Mouse (Mus musculus) urinary bladder, postnatal 14 days (tissue): ENCODE results near the gene 9130409I23Rik.

ENCODE experiments used
- DNase-seq: peaks from one replicate; pipeline ENCODE4 v3.0.0; 2021; ENCODE audit warnings: low spot score

The 9130409I23Rik gene

DNA sequence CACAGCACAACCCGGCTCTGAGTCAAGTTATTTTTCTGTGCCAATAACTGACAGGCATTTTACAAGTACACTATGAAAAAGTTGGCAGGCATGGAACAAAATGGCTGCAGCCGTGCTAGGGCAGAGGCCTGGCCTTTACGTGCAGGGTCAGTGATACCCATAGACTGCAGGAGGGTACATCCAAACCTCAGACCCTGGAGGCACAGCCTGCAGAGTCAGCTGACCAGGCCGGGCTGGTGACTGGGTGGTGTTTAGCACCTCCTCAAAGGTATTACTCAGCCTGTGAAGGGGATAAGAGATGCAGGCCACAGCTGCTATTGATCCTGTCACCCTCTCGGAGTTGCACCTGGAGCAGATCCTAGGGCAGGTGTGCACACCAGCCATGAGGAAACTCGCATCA is at the start of gene 9130409I23Rik:
Gene 9130409I23Rik (plus strand): TSS at position 301 of the 400 bp plus-strand sequence.
- no peak for DNase-seq

GRCm38 (mm10) chr1:181001621-181002020 is 49.4 kb upstream of the 9130409I23Rik start:
- DNase-seq, result no peak

GRCm38 (mm10) chr1:181003790-181004189 is 47.2 kb upstream of the 9130409I23Rik start:
- no peak for DNase-seq

GRCm38 (mm10) chr1:181005331-181005730 is 45.7 kb upstream of the 9130409I23Rik start:
- DNase-seq, result no peak

DNA sequence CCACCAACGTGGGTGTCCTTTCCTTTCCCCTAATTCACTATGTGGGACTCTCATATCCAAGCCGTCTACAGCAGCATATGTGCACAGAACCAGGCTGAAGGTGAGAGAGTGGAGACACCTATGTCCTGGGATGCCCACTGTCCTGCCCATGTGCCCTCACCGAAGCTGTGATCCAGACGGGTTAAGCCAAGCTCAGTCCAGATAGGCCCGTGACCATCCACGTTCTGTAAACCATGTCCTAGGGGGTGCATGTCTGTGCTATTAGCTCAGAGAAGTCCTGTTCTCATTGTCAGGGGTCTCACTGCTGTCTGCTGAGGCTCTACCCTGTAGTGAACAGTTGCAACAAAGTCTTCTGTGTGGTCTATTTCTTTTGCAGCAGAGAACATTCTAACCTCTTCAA is 43.2 kb upstream of the 9130409I23Rik start:
- DNase-seq, result no peak

GRCm38 (mm10) chr1:181008266-181008665 is 42.8 kb upstream of the 9130409I23Rik start:
- DNase-seq, result peak; percentile 70

- DNase-seq, result no peak
Observed at GRCm38 (mm10) chr1:181009011-181009590, 41.9 kb upstream of the 9130409I23Rik start.

DNA sequence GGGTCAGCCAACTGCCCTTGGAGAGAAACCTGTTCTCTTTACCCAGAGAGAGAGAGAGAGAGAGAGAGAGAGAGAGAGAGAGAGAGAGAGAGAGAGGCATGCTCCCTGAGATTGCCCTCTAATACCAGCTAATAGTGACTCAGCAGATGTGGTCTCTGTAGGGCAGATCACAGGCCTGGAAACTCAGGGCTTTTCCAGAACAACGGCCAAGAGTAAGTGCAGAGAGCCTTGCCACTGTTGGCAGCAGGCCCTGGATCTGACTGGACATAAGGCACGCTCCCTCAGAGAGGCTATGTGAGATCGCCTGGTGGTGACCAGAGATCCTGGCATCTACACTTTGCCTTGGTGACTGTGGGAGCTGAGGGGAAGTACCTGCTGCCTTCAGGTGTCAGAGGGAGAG is 41.3 kb upstream of the 9130409I23Rik start:
- DNase-seq, result peak; percentile 65

- DNase-seq, result no peak
Observed at GRCm38 (mm10) chr1:181010171-181010932, 40.7 kb upstream of the 9130409I23Rik start.

DNA sequence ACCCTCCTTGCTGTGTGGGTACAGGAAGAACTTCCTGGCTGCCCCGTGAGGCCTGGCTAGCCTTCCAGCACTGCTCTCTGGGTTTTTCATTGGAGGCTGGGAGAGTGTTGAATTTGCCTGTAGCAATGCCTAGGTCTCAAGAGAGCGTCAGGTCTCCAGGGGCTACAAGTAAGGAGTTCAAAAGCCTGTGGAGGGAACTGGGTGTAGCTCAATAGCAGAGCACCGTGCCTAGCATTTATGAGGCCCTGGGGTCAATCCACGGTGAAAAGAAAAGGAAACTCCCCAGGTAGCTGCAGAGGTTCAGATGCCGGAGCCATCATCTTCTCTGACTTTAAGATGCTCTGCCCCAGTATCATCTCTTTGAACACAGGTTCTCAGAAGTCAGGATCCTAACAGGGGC is 39.4 kb upstream of the 9130409I23Rik start:
- DNase-seq, result no peak

- DNase-seq, result no peak
Observed at GRCm38 (mm10) chr1:181012416-181012815, 38.6 kb upstream of the 9130409I23Rik start.

- DNase-seq, result no peak
Observed at GRCm38 (mm10) chr1:181013446-181013845, 37.6 kb upstream of the 9130409I23Rik start.

DNA sequence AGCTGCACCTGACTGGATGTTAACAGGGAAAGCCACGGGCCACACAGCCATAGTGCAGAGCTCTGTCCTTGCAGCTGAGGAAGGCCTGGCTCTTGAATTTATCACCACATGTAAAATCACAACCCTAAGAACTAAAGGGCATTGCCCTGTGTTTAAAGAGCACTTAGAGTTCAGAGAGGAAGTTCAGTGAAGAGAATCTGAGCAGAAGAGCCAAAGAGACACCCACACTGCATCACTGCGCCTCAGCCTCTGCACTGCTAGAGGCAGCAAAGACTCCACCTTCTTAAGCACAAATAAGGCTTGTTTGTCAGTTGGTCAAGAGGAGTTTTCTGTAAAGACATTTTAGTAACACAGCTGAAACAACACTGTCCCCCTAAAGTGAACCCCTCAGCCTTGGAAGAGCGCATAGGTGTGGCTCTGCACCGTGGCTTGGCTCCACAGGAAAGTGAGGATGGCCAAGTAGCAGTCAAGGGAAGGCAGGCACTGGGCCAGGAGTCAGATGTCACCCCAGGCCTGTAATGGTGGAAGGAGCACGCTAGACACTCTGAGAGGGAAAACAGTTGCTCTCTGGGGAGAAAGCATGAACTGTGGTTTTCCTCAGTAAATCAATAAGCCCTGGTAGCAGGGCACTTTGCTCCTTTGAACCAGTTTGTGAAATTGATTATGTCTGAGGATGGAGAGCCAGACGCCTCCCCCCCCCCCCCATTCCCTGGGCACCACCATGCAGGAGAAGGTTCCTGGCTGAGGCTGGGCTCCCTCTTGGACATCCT is 36.1 kb upstream of the 9130409I23Rik start:
- peak; percentile 62 for DNase-seq

- peak; percentile 87 for DNase-seq
Observed at GRCm38 (mm10) chr1:181015558-181015957, 35.5 kb upstream of the 9130409I23Rik start.

DNA sequence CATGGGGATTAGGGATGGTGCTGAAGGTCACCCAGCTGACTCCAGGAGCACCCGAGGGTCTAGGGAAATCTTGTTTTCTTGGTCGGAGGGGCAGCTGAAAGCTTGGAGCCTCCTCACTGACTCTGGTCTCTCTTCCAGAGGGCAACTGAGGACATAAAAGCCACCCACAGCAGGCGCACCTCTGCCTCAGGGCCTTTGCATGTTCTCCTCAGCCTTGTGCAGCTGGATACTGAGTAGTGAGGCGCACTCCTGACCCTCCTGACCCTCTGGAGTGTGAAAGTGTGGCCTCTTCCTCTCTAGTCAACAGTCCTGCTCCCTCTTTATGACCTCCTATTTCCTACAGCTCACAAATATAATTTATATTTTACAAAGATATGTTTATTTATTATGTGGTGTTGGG is 35.0 kb upstream of the 9130409I23Rik start:
- no peak for DNase-seq

GRCm38 (mm10) chr1:181016532-181017131 is 34.4 kb upstream of the 9130409I23Rik start:
- DNase-seq, result peak; percentile 82

DNA sequence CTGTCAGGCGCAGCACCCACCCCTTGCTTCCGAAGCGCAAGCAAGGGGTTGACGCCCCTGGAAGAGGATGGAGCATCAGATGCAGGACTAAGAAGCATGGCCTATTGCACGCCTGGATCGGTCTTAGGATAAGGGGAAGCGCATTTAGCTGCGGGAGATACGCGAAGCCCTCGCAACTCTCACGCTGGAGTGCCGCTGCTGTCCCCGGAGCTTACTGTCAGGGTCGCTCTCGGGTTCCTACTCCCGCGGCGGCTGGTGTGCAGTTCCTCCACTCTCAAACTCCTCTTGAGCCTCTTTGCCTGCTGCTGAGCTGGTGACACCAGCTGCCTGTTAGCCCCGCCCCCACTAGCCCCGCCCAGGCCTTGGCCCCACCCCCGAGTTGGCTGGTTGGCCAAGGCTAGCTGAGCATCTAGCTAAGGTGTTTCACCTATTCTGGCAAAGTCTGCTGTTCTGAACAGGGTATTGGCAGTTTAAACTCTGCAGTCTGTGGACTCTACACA is 33.8 kb upstream of the 9130409I23Rik start:
- peak; percentile 84 for DNase-seq

- DNase-seq, result no peak
Observed at GRCm38 (mm10) chr1:181017890-181018420, 33.1 kb upstream of the 9130409I23Rik start.

GRCm38 (mm10) chr1:181020756-181021487 is 30.1 kb upstream of the 9130409I23Rik start, which contains the start of gene Ephx1:
Gene Ephx1 (minus strand): TSS chr1:181020904.
- no peak for DNase-seq

- no peak for DNase-seq
Observed at GRCm38 (mm10) chr1:181021488-181021865, 29.6 kb upstream of the 9130409I23Rik start.

DNA sequence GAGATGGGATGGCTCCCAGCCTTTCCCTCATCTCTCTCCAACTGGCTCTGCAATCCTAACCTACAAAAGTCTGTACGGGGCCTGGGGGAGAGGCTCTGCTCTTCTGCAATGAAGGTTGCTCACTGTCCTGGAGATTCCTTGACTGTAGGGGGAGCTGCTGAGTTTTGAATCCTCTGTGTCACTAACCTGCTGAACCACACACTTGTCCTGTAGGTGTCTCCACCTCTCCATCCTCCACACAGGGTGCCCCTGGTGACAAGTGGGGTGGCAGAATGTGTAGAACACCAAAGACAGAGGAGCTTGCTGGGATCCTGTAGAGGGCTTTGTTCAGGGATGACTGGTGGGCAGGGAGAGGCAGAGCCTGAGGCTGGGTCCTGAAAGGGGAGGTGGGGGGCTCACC is 28.8 kb upstream of the 9130409I23Rik start:
- peak; percentile 75 for DNase-seq
